12 mouse cellular contexts compared by ENCODE assay signal in the genomic region with DNA sequence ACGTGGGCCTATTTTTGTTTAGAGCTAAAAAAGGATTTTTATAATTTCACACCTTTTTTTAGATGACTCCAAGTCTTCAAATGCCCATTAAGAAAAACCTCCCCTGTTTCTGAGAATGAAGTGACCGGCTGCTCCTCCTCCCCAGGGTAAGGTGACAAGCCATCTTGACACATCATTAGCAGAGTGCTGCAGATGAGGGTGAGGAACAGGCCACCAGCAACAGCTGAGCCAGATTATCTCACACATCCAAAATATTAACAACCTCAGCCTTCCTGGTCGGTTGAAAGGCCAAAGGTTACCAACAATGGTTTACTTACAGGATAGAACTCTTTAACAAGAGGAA.
A peak's percentile ranks its signal among the peaks of the same experiment; 100 is the strongest.
DNase-seq lines count a peak whose midpoint lies in the region; ATAC-seq and TF ChIP-seq lines count a peak whose summit lies in the region.
"Had no signal": no experiment of that assay in that cellular context is flagged by ENCODE, and none has a peak within 500 bp of the region (broad histone marks: within the 10 kb centered on the region; RNA-seq: fewer than 3 reads in every experiment).

No protein-coding gene starts in this region.

- DNase-seq in embryo, embryonic 11 days = peak; percentile 67
- peak; percentile 89 for DNase-seq in lung, embryonic 14.5 days
- no peak for DNase-seq in thymus, postnatal 25 days
- no peak for DNase-seq in frontal cortex, postnatal 36 days (ENCODE audit: low spot score in 2 of 2)
- no peak for DNase-seq in urinary bladder, postnatal 36 days (ENCODE audit: low spot score in 2 of 2)
- DNase-seq: cerebellum, postnatal 36 days had no signal

- 0% methylated on average over 3 of the region's 3 CpGs for WGBS in forebrain, embryonic 15.5 days
- 21% methylated on average over 3 of the region's 3 CpGs for WGBS in lung, embryonic 14.5 days
- 16% methylated on average over 3 of the region's 3 CpGs for WGBS in midbrain, embryonic 15.5 days

- H3K27me3 ChIP-seq in forebrain, embryonic 15.5 days = no peaks in the 10 kb centered on the region
- H3K27me3 ChIP-seq in lung, embryonic 14.5 days (ENCODE audit: insufficient read depth, low read length) = no peaks in the 10 kb centered on the region
- no peaks in the 10 kb centered on the region for H3K27me3 ChIP-seq in midbrain, embryonic 15.5 days (replicated peaks)
- H3K27me3 ChIP-seq: heart, embryonic 15.5 days had no signal

- H3K36me3 ChIP-seq in forebrain, embryonic 15.5 days = no peaks in the 10 kb centered on the region
- no peaks in the 10 kb centered on the region for H3K36me3 ChIP-seq in lung, embryonic 14.5 days (ENCODE audit: insufficient read depth)
- no peaks in the 10 kb centered on the region for H3K36me3 ChIP-seq in midbrain, embryonic 15.5 days (replicated peaks)
- H3K36me3 ChIP-seq: heart, embryonic 15.5 days had no signal

- H3K9ac ChIP-seq in forebrain, embryonic 15.5 days (replicated peaks) = no peak overlapping the region
- H3K9ac ChIP-seq in lung, embryonic 14.5 days = no peak overlapping the region
- H3K9ac ChIP-seq in midbrain, embryonic 15.5 days = no peak overlapping the region
- H3K9ac ChIP-seq: heart, embryonic 15.5 days had no signal

- no peak overlapping the region for H3K4me2 ChIP-seq in forebrain, embryonic 15.5 days (replicated peaks)
- H3K4me2 ChIP-seq in lung, embryonic 14.5 days = peak overlapping the region; percentile 27; the same call in 1 of the 2 replicates
- H3K4me2 ChIP-seq in midbrain, embryonic 15.5 days = no peak overlapping the region; the same call in 1 of the 2 replicates
- H3K4me2 ChIP-seq: heart, embryonic 15.5 days had no signal

- peak; percentile 89 for ATAC-seq in forebrain, embryonic 15.5 days (replicated peaks)
- peak; percentile 94 for ATAC-seq in lung, embryonic 14.5 days (ENCODE audit: insufficient read depth)
- peak; percentile 85 for ATAC-seq in midbrain, embryonic 15.5 days (replicated peaks)
- no peak for ATAC-seq in CD4-positive, CD25-positive, alpha-beta regulatory T cell, adult 4 months

- no peaks in the 10 kb centered on the region for H3K9me3 ChIP-seq in forebrain, embryonic 15.5 days
- H3K9me3 ChIP-seq in lung, embryonic 14.5 days (ENCODE audit: low read depth, low read length) = no peaks in the 10 kb centered on the region
- no peaks in the 10 kb centered on the region for H3K9me3 ChIP-seq in midbrain, embryonic 15.5 days
- H3K9me3 ChIP-seq: heart, embryonic 15.5 days had no signal

- peak overlapping the region; percentile 88 for H3K27ac ChIP-seq in forebrain, embryonic 15.5 days (replicated peaks)
- peak overlapping the region; percentile 46; the same call in 1 of the 2 replicates for H3K27ac ChIP-seq in lung, embryonic 14.5 days (ENCODE audit: low read depth)
- H3K27ac ChIP-seq in midbrain, embryonic 15.5 days = peak overlapping the region; percentile 71
- H3K27ac ChIP-seq: heart, embryonic 15.5 days; kidney, postnatal 0 days; stomach, postnatal 0 days had no signal

- no peak overlapping the region for H3K4me3 ChIP-seq in forebrain, embryonic 15.5 days
- no peak overlapping the region for H3K4me3 ChIP-seq in lung, embryonic 14.5 days (ENCODE audit: low read depth, low read length)
- no peak overlapping the region for H3K4me3 ChIP-seq in midbrain, embryonic 15.5 days
- H3K4me3 ChIP-seq: heart, embryonic 15.5 days had no signal

- H3K4me1 ChIP-seq in forebrain, embryonic 15.5 days = peaks cover 22% of the 10 kb centered on the region
- H3K4me1 ChIP-seq in lung, embryonic 14.5 days (ENCODE audit: insufficient read depth) = peaks cover 15% of the 10 kb centered on the region
- peaks cover 10% of the 10 kb centered on the region for H3K4me1 ChIP-seq in midbrain, embryonic 15.5 days
- H3K4me1 ChIP-seq: heart, embryonic 15.5 days had no signal

- TF ChIP-seq CTCF in lung, embryonic 14.5 days (IDR thresholded peaks at IDR 0.05; ENCODE audit: low read depth) = no peak

Comparison
In these comparisons a context has a peak if more than half of its experiments do, and no peak if none do; other contexts are left out.
1. DNase-seq: peak in embryo, embryonic 11 days (single experiment) and lung, embryonic 14.5 days (single experiment); none in thymus, postnatal 25 days (single experiment), frontal cortex, postnatal 36 days (0 of 2) and urinary bladder, postnatal 36 days (0 of 2).
2. Peak in every context shown above with its lines, with median percentiles within 50 percentile points of each other: H3K27ac ChIP-seq.